Mouse (Mus musculus) CD4-positive naive resting alpha-beta T cell, adult 57 days (primary cell): ENCODE results near the gene Ppm1g. TPM values are rescaled to one million over a fixed set of nuclear protein-coding genes. Genes with fewer than 3 reads are reported as not detected.

Experiments used
- total RNA-seq: library from RNA; stranded (reverse); gene quantifications from one replicate; pipeline ENCODE4 v1.2.4, GENCODE M21; 2023

The Ppm1g gene
- total RNA-seq = 148 TPM

GRCm38 (mm10) chr5:31220448-31221303 lies at the start of gene Ppm1g:
Gene Ppm1g (minus strand): TSS chr5:31220687.

GRCm38 (mm10) chr5:31251541-31252101 lies 31.1 kb upstream of the Ppm1g start, which contains the start of gene Krtcap3:
Gene Krtcap3 (plus strand): TSS chr5:31251691.

GRCm38 (mm10) chr5:31240637-31241521 lies 20.4 kb upstream of the Ppm1g start, which contains the start of the genes Nrbp1 and Gm9970:
Gene Nrbp1 (plus strand): TSS chr5:31240864.
Gene Gm9970 (minus strand): TSS chr5:31241232.

GRCm38 (mm10) chr5:31201742-31202590 lies 18.5 kb downstream of the Ppm1g start, which contains the start of gene Zfp513:
Gene Zfp513 (minus strand): TSS chr5:31202303.

GRCm38 (mm10) chr5:31192939-31193630 lies 27.4 kb downstream of the Ppm1g start, which contains the start of the genes Snx17 and Eif2b4:
Gene Snx17 (plus strand): TSS chr5:31193227.
Gene Eif2b4 (minus strand): TSS chr5:31193430.

GRCm38 (mm10) chr5:31179766-31180630 lies 40.5 kb downstream of the Ppm1g start, which contains the start of the genes Gm29609 and Gtf3c2:
Gene Gm29609 (minus strand): TSS chr5:31179911.
Gene Gtf3c2 (minus strand): TSS chr5:31180144.

GRCm38 (mm10) chr5:31154152-31154553 lies 66.3 kb downstream of the Ppm1g start, which contains the start of gene Mpv17:
Gene Mpv17 (minus strand): TSS chr5:31154251.

Other genes starting within 250 kb of the Ppm1g start
- gene Atraid, start 172.4 kb downstream of the Ppm1g start, total RNA-seq = 33.8 TPM
- gene Slc5a6, start 171.8 kb downstream of the Ppm1g start, total RNA-seq = 11.6 TPM
- gene Cad, start 165.9 kb downstream of the Ppm1g start, total RNA-seq = 43.7 TPM
- gene Dnajc5g, start 114.4 kb downstream of the Ppm1g start, total RNA-seq = not detected
- 1.2 TPM for gene Slc30a3, start 112.5 kb downstream of the Ppm1g start, total RNA-seq
- not detected for gene Trim54, start 104.0 kb downstream of the Ppm1g start, total RNA-seq
- gene Ucn, start 81.9 kb downstream of the Ppm1g start, total RNA-seq = not detected
- gene Mpv17, start 66.4 kb downstream of the Ppm1g start, total RNA-seq = 17.7 TPM
- gene Gm29609, start 40.8 kb downstream of the Ppm1g start, total RNA-seq = 4.7 TPM
- 148 TPM for gene Gtf3c2, start 40.5 kb downstream of the Ppm1g start, total RNA-seq
- gene Snx17, start 27.5 kb downstream of the Ppm1g start, total RNA-seq = 70.4 TPM
- 42.2 TPM for gene Eif2b4, start 27.3 kb downstream of the Ppm1g start, total RNA-seq
- 27.6 TPM for gene Zfp513, start 18.4 kb downstream of the Ppm1g start, total RNA-seq
- gene Nrbp1, start 20.2 kb upstream of the Ppm1g start, total RNA-seq = 193 TPM
- gene Gm9970, start 20.5 kb upstream of the Ppm1g start, total RNA-seq = not detected
- 28.9 TPM for gene Krtcap3, start 31.0 kb upstream of the Ppm1g start, total RNA-seq
- 14.5 TPM for gene Ift172, start 70.4 kb upstream of the Ppm1g start, total RNA-seq
- 1.3 TPM for gene Fndc4, start 75.4 kb upstream of the Ppm1g start, total RNA-seq
- gene Gckr, start 76.8 kb upstream of the Ppm1g start, total RNA-seq = 0.15 TPM
- gene Zfp512, start 231.7 kb upstream of the Ppm1g start, total RNA-seq = 30.8 TPM